Mouse (Mus musculus) left cerebral cortex, adult 9 months (tissue): ENCODE results near the gene Mterf4.
"Not testable (repeated sequence)": the region's sequence is repeated elsewhere in the genome, so short reads cannot be mapped to it uniquely, and the experiment has no call there.

ENCODE experiments used
- DNase-seq, 2 experiments: peaks; one replicate each; pipeline ENCODE4 v3.0.0; 2022; ENCODE audit warnings: low spot score in 2 of 2

The Mterf4 gene

GRCm38 (mm10) chr1:93305581-93306337 lies at the start of gene Mterf4:
Gene Mterf4, minus strand, starts transcription at chr1:93305915.
- peak; percentile 18 to 77 for DNase-seq

GRCm38 (mm10) chr1:93352724-93353123 lies 47.0 kb upstream of the Mterf4 start:
- peak in 1 of 2 experiments; percentile 55 for DNase-seq

- no peak for DNase-seq
These were observed 44.0 kb upstream of the Mterf4 start for GRCm38 (mm10) chr1:93349701-93350100.

GRCm38 (mm10) chr1:93347176-93347575 lies 41.5 kb upstream of the Mterf4 start:
- DNase-seq: peak; percentile 34 to 35

- DNase-seq: peak; percentile 91 to 96
These were observed 37.9 kb upstream of the Mterf4 start for GRCm38 (mm10) chr1:93343504-93344047.

- DNase-seq: peak; percentile 87 to 96
These were observed 37.2 kb upstream of the Mterf4 start, which contains the start of the genes Ppp1r7 and Pask for GRCm38 (mm10) chr1:93342648-93343503. Gene Ppp1r7, plus strand, starts transcription at chr1:93342854. Gene Pask, minus strand, starts transcription at chr1:93343482.

- no peak for DNase-seq
These were observed 28.9 kb upstream of the Mterf4 start for GRCm38 (mm10) chr1:93334621-93335020.

- DNase-seq: no peak
These were observed 20.7 kb upstream of the Mterf4 start for GRCm38 (mm10) chr1:93326446-93326845.

- DNase-seq: no peak
These were observed 18.3 kb upstream of the Mterf4 start for GRCm38 (mm10) chr1:93323973-93324372.

GRCm38 (mm10) chr1:93300578-93300977 lies 5.1 kb downstream of the Mterf4 start:
- DNase-seq: no peak

- DNase-seq: no peak
These were observed 5.9 kb downstream of the Mterf4 start for GRCm38 (mm10) chr1:93299791-93300190.

GRCm38 (mm10) chr1:93294491-93294890 lies 11.2 kb downstream of the Mterf4 start:
- not testable (repeated sequence) for DNase-seq

- no peak for DNase-seq
These were observed 13.7 kb downstream of the Mterf4 start for GRCm38 (mm10) chr1:93292006-93292405.

GRCm38 (mm10) chr1:93291591-93291990 lies 14.1 kb downstream of the Mterf4 start:
- DNase-seq: no peak

GRCm38 (mm10) chr1:93290956-93291355 lies 14.8 kb downstream of the Mterf4 start:
- no peak for DNase-seq

- no peak for DNase-seq
These were observed 16.0 kb downstream of the Mterf4 start for GRCm38 (mm10) chr1:93289678-93290214.

- DNase-seq: no peak
These were observed 28.7 kb downstream of the Mterf4 start for GRCm38 (mm10) chr1:93277041-93277440.

- no peak for DNase-seq
These were observed 30.2 kb downstream of the Mterf4 start for GRCm38 (mm10) chr1:93275561-93275960.

GRCm38 (mm10) chr1:93272409-93272821 lies 33.3 kb downstream of the Mterf4 start:
- no peak for DNase-seq

GRCm38 (mm10) chr1:93271751-93272150 lies 34.0 kb downstream of the Mterf4 start:
- DNase-seq: no peak

GRCm38 (mm10) chr1:93270516-93271240 lies 35.0 kb downstream of the Mterf4 start:
- DNase-seq: no peak
